19 mouse cellular contexts compared by ENCODE assay signal in genomic region chr2:118115647-118116046, GRCm38 (mm10). TPM values are rescaled to one million over a fixed set of nuclear protein-coding genes. Genes with fewer than 3 reads are reported as not detected.
DNase-seq lines count a peak whose midpoint lies in the region; ATAC-seq and TF ChIP-seq lines count a peak whose summit lies in the region.
"Had no signal": no experiment of that assay in that cellular context is flagged by ENCODE, and none has a peak within 500 bp of the region (broad histone marks: within the 10 kb centered on the region; RNA-seq: fewer than 3 reads in every experiment).

No protein-coding gene starts in this region.

- H3K27ac ChIP-seq in lung, embryonic 14.5 days (ENCODE audit: low read depth) = peak overlapping the region; percentile 48; the same call in 1 of the 2 replicates
- no peak overlapping the region for H3K27ac ChIP-seq in midbrain, embryonic 10.5 days (replicated peaks)
- H3K27ac ChIP-seq: forebrain, embryonic 13.5 days; heart, embryonic 10.5 days; liver, embryonic 13.5 days had no signal

- peak overlapping the region; percentile 80 for H3K4me2 ChIP-seq in lung, embryonic 14.5 days
- peak overlapping the region; percentile 74 for H3K4me2 ChIP-seq in myocyte (ENCODE audit: low read depth)
- H3K4me2 ChIP-seq: liver, embryonic 13.5 days had no signal

- no peak overlapping the region for H3ac ChIP-seq in myocyte (ENCODE audit: control insufficient read depth, insufficient read length)

- TF ChIP-seq CTCF in lung, embryonic 14.5 days (IDR thresholded peaks at IDR 0.05; ENCODE audit: low read depth) = no peak

- ATAC-seq in lung, embryonic 14.5 days (ENCODE audit: insufficient read depth) = no peak
- ATAC-seq: forebrain, embryonic 13.5 days had no signal

- no peaks in the 10 kb centered on the region for H3K27me3 ChIP-seq in lung, embryonic 14.5 days (ENCODE audit: insufficient read depth, low read length)
- no peaks in the 10 kb centered on the region for H3K27me3 ChIP-seq in myocyte (ENCODE audit: control insufficient read depth, insufficient read depth, insufficient read length)
- H3K27me3 ChIP-seq in midbrain, embryonic 10.5 days (ENCODE audit: low read depth, poor library complexity, severe bottlenecking) = peaks cover 12% of the 10 kb centered on the region

- no peak for TF ChIP-seq POLR2A in myocyte (IDR thresholded peaks at IDR 0.05; ENCODE audit: insufficient read length, low read depth)

- H3K79me2 ChIP-seq in myocyte (ENCODE audit: control insufficient read depth, insufficient read depth) = peaks cover 39% of the 10 kb centered on the region

- 61% methylated on average over 7 of the region's 7 CpGs for WGBS in lung, embryonic 14.5 days
- WGBS in midbrain, embryonic 10.5 days = 87% methylated on average over 7 of the region's 7 CpGs

- H3K9ac ChIP-seq in lung, embryonic 14.5 days = peak overlapping the region; percentile 79
- H3K9ac ChIP-seq: forebrain, embryonic 13.5 days; liver, embryonic 13.5 days had no signal

- peaks cover 78% of the 10 kb centered on the region for H3K36me3 ChIP-seq in lung, embryonic 14.5 days (ENCODE audit: insufficient read depth)
- peaks cover 52% of the 10 kb centered on the region for H3K36me3 ChIP-seq in myocyte (ENCODE audit: control insufficient read depth, insufficient read depth)
- peaks cover 62% of the 10 kb centered on the region for H3K36me3 ChIP-seq in midbrain, embryonic 10.5 days

- no peaks in the 10 kb centered on the region for H3K9me3 ChIP-seq in lung, embryonic 14.5 days (ENCODE audit: low read depth, low read length)
- no peaks in the 10 kb centered on the region for H3K9me3 ChIP-seq in midbrain, embryonic 10.5 days (replicated peaks)
- H3K9me3 ChIP-seq: forebrain, embryonic 13.5 days; heart, embryonic 10.5 days; liver, embryonic 13.5 days had no signal

- H3K4me3 ChIP-seq in lung, embryonic 14.5 days (ENCODE audit: low read depth, low read length) = peak overlapping the region; percentile 64
- H3K4me3 ChIP-seq in myocyte = no peak overlapping the region
- H3K4me3 ChIP-seq in midbrain, embryonic 10.5 days = no peak overlapping the region
- H3K4me3 ChIP-seq: forebrain, embryonic 13.5 days; heart, embryonic 10.5 days; liver, embryonic 13.5 days had no signal

- H3K4me1 ChIP-seq in lung, embryonic 14.5 days (ENCODE audit: insufficient read depth) = peaks cover 3% of the 10 kb centered on the region; the same call in 1 of the 2 replicates
- peaks cover 53% of the 10 kb centered on the region for H3K4me1 ChIP-seq in midbrain, embryonic 10.5 days
- H3K4me1 ChIP-seq: liver, embryonic 13.5 days had no signal

- peak; percentile 67 for DNase-seq in heart, adult 11 months
- no peak for DNase-seq in heart, adult 8-10 months (ENCODE audit: low spot score)
- no peak for DNase-seq in lung, embryonic 14.5 days
- no peak for DNase-seq in lung, postnatal 14 days
- DNase-seq in NIH3T3 (ENCODE audit: low read depth) = peak; percentile 35
- DNase-seq in midbrain, embryonic 10.5 days (ENCODE audit: low spot score) = no peak
- no peak for DNase-seq in urinary bladder, adult 18-20 months (ENCODE audit: low spot score in 2 of 2)
- DNase-seq: B cell, adult 2 months; cerebellum, adult 11 months; cerebellum, postnatal 25 days; gastrocnemius, postnatal 10 days; kidney, postnatal 25 days; layer of hippocampus, adult 9-11 months; liver, embryonic 13.5 days; right cerebral cortex, adult 18-20 months; thymus, postnatal 4 days had no signal

TF ChIP-seq in myocyte, 11 proteins besides CTCF, POLR2A, EP300 and RAD21:
- TF ChIP-seq MAX (IDR thresholded peaks at IDR 0.05; ENCODE audit: low read depth) = no peak
- peak; percentile 42 for TF ChIP-seq POLR2AphosphoS2 (IDR thresholded peaks at IDR 0.05; ENCODE audit: insufficient read length, low read depth)
- TF ChIP-seq MYOD1 (IDR thresholded peaks at IDR 0.05; ENCODE audit: control insufficient read depth in 1 of 3, insufficient read length in 2 of 3, low read depth in 2 of 3) = peak in 1 of 3 experiments; percentile 3
- TF ChIP-seq CEBPB (IDR thresholded peaks at IDR 0.05; ENCODE audit: insufficient read depth, poor library complexity, severe bottlenecking) = no peak
- TF ChIP-seq MYOG (IDR thresholded peaks at IDR 0.05; ENCODE audit: control insufficient read depth in 1 of 3, insufficient read depth in 1 of 3, insufficient read length in 2 of 3, low read depth in 2 of 3) = peak in 1 of 3 experiments; percentile 9

RNA-seq across cellular contexts. Expression of gene Thbs1, which starts 4.0 kb away (rescaled TPM):
- 10 to 100 TPM in 2 of 4 experiments, 1 to 10 TPM in 2; 8.2 to 44.4 (median 9.2) TPM for total RNA-seq in heart, adult 8-10 months (2022)
- polyA plus RNA-seq in lung, embryonic 14.5 days (2014; fragmentation: Nextera tagmentation; extraction: Ambion mirVana) = 248 and 287 TPM in 2 replicates
- polyA plus RNA-seq in myocyte (2012; fragmentation: generic; extraction: Trizol) = 57.5 TPM
- polyA plus RNA-seq in midbrain, embryonic 10.5 days (2016; fragmentation: Nextera tagmentation; extraction: Ambion mirVana) = 25.4 and 35.4 TPM in 2 replicates

Comparison
In these comparisons a context has a peak if more than half of its experiments do, and no peak if none do; other contexts are left out.
1. DNase-seq: peak in heart, adult 11 months (single experiment) and NIH3T3 (single experiment); none in heart, adult 8-10 months (single experiment), lung, embryonic 14.5 days (single experiment), lung, postnatal 14 days (single experiment), midbrain, embryonic 10.5 days (single experiment) and urinary bladder, adult 18-20 months (0 of 2).